ENCODE assay signal across 8 mouse cellular contexts in the genomic region with DNA sequence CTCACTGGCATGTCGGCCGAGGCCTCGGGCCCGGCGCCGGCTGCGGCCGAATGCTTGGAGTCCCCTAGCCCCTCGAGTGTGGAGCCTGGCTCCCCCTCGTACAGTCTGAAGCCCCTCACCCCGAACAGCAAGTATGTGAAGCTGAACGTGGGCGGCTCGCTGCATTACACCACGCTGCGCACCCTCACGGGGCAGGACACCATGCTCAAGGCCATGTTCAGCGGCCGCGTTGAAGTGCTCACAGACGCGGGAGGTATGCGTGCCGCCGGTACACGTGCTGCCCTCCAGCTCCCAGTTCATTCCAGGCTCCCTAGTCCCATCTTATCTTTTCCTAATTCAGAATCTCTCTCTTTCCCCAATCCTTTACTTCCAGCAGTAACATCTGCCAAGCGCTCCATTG. TPM values are rescaled to one million over a fixed set of nuclear protein-coding genes. Genes with fewer than 3 reads are reported as not detected.
A peak's percentile ranks its signal among the peaks of the same experiment; 100 is the strongest.
DNase-seq lines count a peak whose midpoint lies in the region; ATAC-seq and TF ChIP-seq lines count a peak whose summit lies in the region.

No protein-coding gene starts in this region.

- H3K4me3 ChIP-seq in kidney, postnatal 0 days (replicated peaks; ENCODE audit: low read depth, low read length), result peak overlapping the region; percentile 75
- H3K4me3 ChIP-seq in hindbrain, embryonic 10.5 days, result peak overlapping the region; percentile 70
- peak overlapping the region; percentile 68 for H3K4me3 ChIP-seq in lung, postnatal 0 days (ENCODE audit: low read depth, low read length)

- no peak for TF ChIP-seq CTCF in kidney, postnatal 0 days (IDR thresholded peaks at IDR 0.05; ENCODE audit: low read depth)
- no peak for TF ChIP-seq CTCF in brain, embryonic 14.5 days (IDR thresholded peaks at IDR 0.05; ENCODE audit: borderline replicate concordance, extremely low read depth, insufficient read depth, insufficient read length)
- TF ChIP-seq CTCF in lung, postnatal 0 days (IDR thresholded peaks at IDR 0.05), result no peak

- peak overlapping the region; percentile 58; the same call in 1 of the 2 replicates for H3K27ac ChIP-seq in kidney, postnatal 0 days
- peak overlapping the region; percentile 89 for H3K27ac ChIP-seq in hindbrain, embryonic 10.5 days
- peak overlapping the region; percentile 55 for H3K27ac ChIP-seq in lung, postnatal 0 days (ENCODE audit: low read length)

- intact Hi-C loops in left cerebral cortex, postnatal 4 days (cut with DNase I), result no loop called here

- H3K9ac ChIP-seq in kidney, postnatal 0 days (ENCODE audit: low read depth, low read length), result peak overlapping the region; percentile 83
- H3K9ac ChIP-seq in lung, postnatal 0 days (replicated peaks; ENCODE audit: low read depth), result peak overlapping the region; percentile 62

- peak overlapping the region; percentile 94 for H3K4me2 ChIP-seq in kidney, postnatal 0 days (ENCODE audit: low read length)
- peak overlapping the region; percentile 98 for H3K4me2 ChIP-seq in lung, postnatal 0 days (replicated peaks; ENCODE audit: low read depth, low read length)

- under 1% methylated on average over 27 of the region's 27 CpGs for WGBS in kidney, postnatal 0 days
- under 1% methylated on average over 27 of the region's 27 CpGs for WGBS in hindbrain, embryonic 10.5 days
- 0% methylated on average over 26 of the region's 27 CpGs for whole genome bisulfite sequencing in lung, postnatal 0 days

- no peaks in the 10 kb centered on the region for H3K9me3 ChIP-seq in kidney, postnatal 0 days (replicated peaks; ENCODE audit: low read length)
- no peaks in the 10 kb centered on the region for H3K9me3 ChIP-seq in hindbrain, embryonic 10.5 days
- H3K9me3 ChIP-seq in lung, postnatal 0 days (ENCODE audit: low read length), result no peaks in the 10 kb centered on the region

- DNase-seq in kidney, postnatal 0 days (ENCODE audit: low spot score), result peak; percentile 34
- DNase-seq in kidney, adult 11 months, result no peak
- peak; percentile 54 for DNase-seq in brain, embryonic 14.5 days (ENCODE audit: low read depth)
- no peak for DNase-seq in hindbrain, embryonic 10.5 days (ENCODE audit: low spot score)
- no peak for DNase-seq in lung, postnatal 0 days (ENCODE audit: low spot score)
- no peak for DNase-seq in Muller cell, postnatal 12 days (ENCODE audit: inconsistent ontology term)
- DNase-seq in left cerebral cortex, postnatal 4 days, result no peak
- no peak for DNase-seq in kidney, postnatal 14 days

- H3K36me3 ChIP-seq in kidney, postnatal 0 days (ENCODE audit: insufficient read depth, low read length), result peaks cover 6% of the 10 kb centered on the region; the same call in 1 of the 2 replicates
- H3K36me3 ChIP-seq in hindbrain, embryonic 10.5 days, result peaks cover 38% of the 10 kb centered on the region
- no peaks in the 10 kb centered on the region for H3K36me3 ChIP-seq in lung, postnatal 0 days (ENCODE audit: insufficient read depth, low read length)

- H3K4me1 ChIP-seq in kidney, postnatal 0 days (replicated peaks; ENCODE audit: insufficient read depth, low read length), result peaks cover 5% of the 10 kb centered on the region
- peaks cover 19% of the 10 kb centered on the region for H3K4me1 ChIP-seq in hindbrain, embryonic 10.5 days (replicated peaks)
- peaks cover 8% of the 10 kb centered on the region; the same call in 1 of the 2 replicates for H3K4me1 ChIP-seq in lung, postnatal 0 days (ENCODE audit: insufficient read depth, low read depth, low read length)

- TF ChIP-seq POLR2A in brain, embryonic 14.5 days (IDR thresholded peaks at IDR 0.05; ENCODE audit: borderline replicate concordance, extremely low read depth, insufficient read depth, insufficient read length, poor library complexity, severe bottlenecking), result no peak

- no peak for ATAC-seq in kidney, postnatal 0 days (replicated peaks; ENCODE audit: low FRiP score, low read depth)
- peak; percentile 71 for ATAC-seq in lung, postnatal 0 days

- no peaks in the 10 kb centered on the region for H3K27me3 ChIP-seq in kidney, postnatal 0 days (ENCODE audit: insufficient read depth, low read length)
- H3K27me3 ChIP-seq in hindbrain, embryonic 10.5 days (ENCODE audit: insufficient read depth, poor library complexity, severe bottlenecking), result no peaks in the 10 kb centered on the region
- H3K27me3 ChIP-seq in lung, postnatal 0 days (replicated peaks; ENCODE audit: insufficient read depth, low read length), result no peaks in the 10 kb centered on the region

- no peak for TF ChIP-seq EP300 in lung, postnatal 0 days (IDR thresholded peaks at IDR 0.05)

RNA-seq across cellular contexts. Expression of a gene that starts 0.4 kb away (rescaled TPM):
- 15.7 and 17.3 TPM in 2 replicates for polyA plus RNA-seq in kidney, postnatal 0 days (2015; fragmentation: Nextera tagmentation; extraction: Ambion mirVana)
- polyA plus RNA-seq in brain, embryonic 14.5 days (2012; rRNA removed), result 91.1 and 108 TPM in 2 replicates
- polyA plus RNA-seq in hindbrain, embryonic 10.5 days (2016; fragmentation: Nextera tagmentation; extraction: Ambion mirVana), result 23.9 and 35.5 TPM in 2 replicates
- polyA plus RNA-seq in lung, postnatal 0 days (2015; fragmentation: Nextera tagmentation; extraction: Ambion mirVana), result 12.1 and 14.9 TPM in 2 replicates
- 100 to 1,000 TPM; 151 to 167 TPM for total RNA-seq in left cerebral cortex, postnatal 4 days (2021)

RNA-seq across cellular contexts. Expression of a gene that starts 6.3 kb away (rescaled TPM):
- polyA plus RNA-seq in kidney, postnatal 0 days (2015; fragmentation: Nextera tagmentation; extraction: Ambion mirVana), result 48.6 and 51.9 TPM in 2 replicates
- 28.3 and 36.8 TPM in 2 replicates for polyA plus RNA-seq in brain, embryonic 14.5 days (2012; rRNA removed)
- polyA plus RNA-seq in hindbrain, embryonic 10.5 days (2016; fragmentation: Nextera tagmentation; extraction: Ambion mirVana), result 31.6 and 37.9 TPM in 2 replicates
- 42.5 and 45.0 TPM in 2 replicates for polyA plus RNA-seq in lung, postnatal 0 days (2015; fragmentation: Nextera tagmentation; extraction: Ambion mirVana)
- 10 to 100 TPM; 19.4 to 20.8 TPM for total RNA-seq in left cerebral cortex, postnatal 4 days (2021)

RNA-seq across cellular contexts. Expression of a gene that starts 20.3 kb away (rescaled TPM):
- 0.13 TPM in 1 of 2 replicates, not detected in the other for polyA plus RNA-seq in kidney, postnatal 0 days (2015; fragmentation: Nextera tagmentation; extraction: Ambion mirVana)
- polyA plus RNA-seq in brain, embryonic 14.5 days (2012; rRNA removed), result 21.0 and 21.2 TPM in 2 replicates
- polyA plus RNA-seq in hindbrain, embryonic 10.5 days (2016; fragmentation: Nextera tagmentation; extraction: Ambion mirVana), result 0.41 and 1.2 TPM in 2 replicates
- not detected in 2 replicates for polyA plus RNA-seq in lung, postnatal 0 days (2015; fragmentation: Nextera tagmentation; extraction: Ambion mirVana)
- 10 to 100 TPM; 26.5 to 31.9 TPM for total RNA-seq in left cerebral cortex, postnatal 4 days (2021)

RNA-seq across cellular contexts. Expression of a gene that starts 21.3 kb away (rescaled TPM):
- 1.2 and 1.7 TPM in 2 replicates for polyA plus RNA-seq in kidney, postnatal 0 days (2015; fragmentation: Nextera tagmentation; extraction: Ambion mirVana)
- 84.2 and 129 TPM in 2 replicates for polyA plus RNA-seq in brain, embryonic 14.5 days (2012; rRNA removed)
- 2.3 and 7.6 TPM in 2 replicates for polyA plus RNA-seq in hindbrain, embryonic 10.5 days (2016; fragmentation: Nextera tagmentation; extraction: Ambion mirVana)
- 1.7 and 3.0 TPM in 2 replicates for polyA plus RNA-seq in lung, postnatal 0 days (2015; fragmentation: Nextera tagmentation; extraction: Ambion mirVana)
- 100 to 1,000 TPM; 214 to 235 TPM for total RNA-seq in left cerebral cortex, postnatal 4 days (2021)

RNA-seq across cellular contexts. Expression of a gene that starts 44.5 kb away (rescaled TPM):
- 26.2 and 30.0 TPM in 2 replicates for polyA plus RNA-seq in kidney, postnatal 0 days (2015; fragmentation: Nextera tagmentation; extraction: Ambion mirVana)
- polyA plus RNA-seq in brain, embryonic 14.5 days (2012; rRNA removed), result 101 and 131 TPM in 2 replicates
- 56.2 and 56.4 TPM in 2 replicates for polyA plus RNA-seq in hindbrain, embryonic 10.5 days (2016; fragmentation: Nextera tagmentation; extraction: Ambion mirVana)
- polyA plus RNA-seq in lung, postnatal 0 days (2015; fragmentation: Nextera tagmentation; extraction: Ambion mirVana), result 36.1 and 39.0 TPM in 2 replicates
- 100 to 1,000 TPM; 158 to 165 TPM for total RNA-seq in left cerebral cortex, postnatal 4 days (2021)

Comparison
In these comparisons a context has a peak if more than half of its experiments do, and no peak if none do; other contexts are left out.
1. DNase-seq: peak in kidney, postnatal 0 days (single experiment) and brain, embryonic 14.5 days (single experiment); none in kidney, adult 11 months (single experiment), hindbrain, embryonic 10.5 days (single experiment), lung, postnatal 0 days (single experiment), Muller cell, postnatal 12 days (single experiment), left cerebral cortex, postnatal 4 days (single experiment) and kidney, postnatal 14 days (single experiment).
2. RNA of a gene that starts 20.3 kb away (polyA plus RNA-seq): 21.0 to 21.2 TPM in brain, embryonic 14.5 days; 0.41 to 1.2 TPM in hindbrain, embryonic 10.5 days, 0.13 TPM in kidney, postnatal 0 days and not detected in lung, postnatal 0 days; every median in the first group is over 10 times any median in the second.
3. Peak in every context shown above with its lines, with median percentiles within 50 percentile points of each other: H3K27ac ChIP-seq and H3K4me3 ChIP-seq.